ENCODE assay signal across 1 mouse cellular context in genomic region chr17:79895911-79896423, GRCm38 (mm10).
A peak's percentile ranks its signal among the peaks of the same experiment; 100 is the strongest.
TF ChIP-seq lines count a peak whose summit lies in the region.

Atl2 (minus strand) TSS chr17:79896123.

TF ChIP-seq in CH12.LX, 34 proteins besides CTCF, POLR2A, EP300 and RAD21 (continued from another document):
- TF ChIP-seq ETS1 (conservative IDR thresholded peaks at IDR 0.05; ENCODE audit: low read depth, low read length) = 0 out of 2 replicates have a peak, but pooled peaks have one; percentile 26
- TF ChIP-seq MEF2A (IDR thresholded peaks at IDR 0.05; ENCODE audit: borderline replicate concordance, low read depth, low read length) = peak; percentile 85
- TF ChIP-seq NELFE (IDR thresholded peaks at IDR 0.05; ENCODE audit: low read depth, low read length) = peak; percentile 89
- TF ChIP-seq MAZ (IDR thresholded peaks at IDR 0.05; ENCODE audit: low read depth, low read length) = peak; percentile 46; the same call in 1 of the 2 replicates
- TF ChIP-seq HCFC1 (IDR thresholded peaks at IDR 0.05; ENCODE audit: low read depth, low read length) = peak; percentile 82
- TF ChIP-seq TBP (conservative IDR thresholded peaks at IDR 0.05; ENCODE audit: low read depth, low read length) = peak; percentile 91
- peak; percentile 45; the same call in 1 of the 2 replicates for TF ChIP-seq KAT2A (IDR thresholded peaks at IDR 0.05; ENCODE audit: insufficient replicate concordance, low read length)
- no peak for TF ChIP-seq USF2 (conservative IDR thresholded peaks at IDR 0.05; ENCODE audit: low read depth, low read length)
- no peak for TF ChIP-seq JUN (IDR thresholded peaks at IDR 0.05; ENCODE audit: insufficient read depth, low read depth, low read length)
- no peak for TF ChIP-seq JUND (conservative IDR thresholded peaks at IDR 0.05; ENCODE audit: low read depth, low read length)
- TF ChIP-seq ZMIZ1 (IDR thresholded peaks at IDR 0.05; ENCODE audit: low read depth, low read length) = peak; percentile 80; the same call in 1 of the 2 replicates
- no peak for TF ChIP-seq PAX5 (IDR thresholded peaks at IDR 0.05; ENCODE audit: low read length)
- TF ChIP-seq POLR2AphosphoS2 (IDR thresholded peaks at IDR 0.05; ENCODE audit: low read depth, low read length) = no peak
- peak; percentile 84 for TF ChIP-seq IRF4 (IDR thresholded peaks at IDR 0.05; ENCODE audit: low read depth, low read length)
- peak; percentile 42 for TF ChIP-seq ELF1 (IDR thresholded peaks at IDR 0.05; ENCODE audit: low read depth, low read length)
- TF ChIP-seq CHD1 (IDR thresholded peaks at IDR 0.05; ENCODE audit: low read depth, low read length) = no peak
- TF ChIP-seq RCOR1 (conservative IDR thresholded peaks at IDR 0.05; ENCODE audit: low read depth, low read length) = no peak; the same call in 1 of the 2 replicates
- TF ChIP-seq BHLHE40 (IDR thresholded peaks at IDR 0.05; ENCODE audit: low read depth, low read length) = peak; percentile 79
